Mouse (Mus musculus) heart, adult 2 months (tissue): ENCODE data around the gene Bahcc1.

Experiments used
- CTCF ChIP-seq: fragments of 200-600 bp; IDR thresholded peaks from 2 replicates; pipeline ENCODE4 v1.8.1; 2022; ENCODE audit warnings: antibody characterized with exemption, mild to moderate bottlenecking, moderate library complexity
- POLR2A ChIP-seq: fragments of 200-500 bp; IDR thresholded peaks from 2 replicates; pipeline ENCODE4 v1.6.1; 2011; ENCODE audit warnings: mild to moderate bottlenecking, low read depth, low read length, control low read depth; ENCODE audit not compliant: insufficient read depth

GRCm38 (mm10) chr11:120256981-120257820 lies 24.5 kb downstream of the Bahcc1 start:
- TF ChIP-seq POLR2A (no peak), CTCF (no peak)
